Mouse (Mus musculus): ENCODE results near the gene Hs3st2.
"Not testable (repeated sequence)": the region's sequence is repeated elsewhere in the genome, so short reads cannot be mapped to it uniquely, and the experiment has no call there.

DNA sequence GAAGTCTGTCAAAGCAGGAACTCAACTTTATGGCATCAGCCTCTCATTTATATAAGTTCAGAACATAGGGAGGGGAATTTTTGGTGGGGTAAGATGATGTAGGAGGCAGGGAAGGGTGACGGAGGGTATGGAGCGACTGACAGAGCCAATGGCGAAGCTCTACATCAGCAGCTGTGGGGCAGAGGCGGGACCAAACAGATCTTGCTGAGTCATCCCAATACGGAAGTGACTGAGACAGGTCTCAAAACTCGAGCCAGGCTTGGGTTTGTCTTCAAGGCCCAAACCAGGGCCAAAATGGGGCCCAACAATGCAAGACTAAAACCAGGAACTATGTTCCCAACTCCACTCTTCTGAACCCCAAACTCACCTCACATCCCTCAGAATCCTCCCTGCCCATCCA lies 30.2 kb upstream of the Hs3st2 start:
- not testable (repeated sequence) for TF ChIP-seq CTCF, EP300 (IDR thresholded peaks at IDR 0.05)

Measured in lung, postnatal 0 days (tissue).